Mouse (Mus musculus): ENCODE data around the gene Skil.

The Skil gene

DNA sequence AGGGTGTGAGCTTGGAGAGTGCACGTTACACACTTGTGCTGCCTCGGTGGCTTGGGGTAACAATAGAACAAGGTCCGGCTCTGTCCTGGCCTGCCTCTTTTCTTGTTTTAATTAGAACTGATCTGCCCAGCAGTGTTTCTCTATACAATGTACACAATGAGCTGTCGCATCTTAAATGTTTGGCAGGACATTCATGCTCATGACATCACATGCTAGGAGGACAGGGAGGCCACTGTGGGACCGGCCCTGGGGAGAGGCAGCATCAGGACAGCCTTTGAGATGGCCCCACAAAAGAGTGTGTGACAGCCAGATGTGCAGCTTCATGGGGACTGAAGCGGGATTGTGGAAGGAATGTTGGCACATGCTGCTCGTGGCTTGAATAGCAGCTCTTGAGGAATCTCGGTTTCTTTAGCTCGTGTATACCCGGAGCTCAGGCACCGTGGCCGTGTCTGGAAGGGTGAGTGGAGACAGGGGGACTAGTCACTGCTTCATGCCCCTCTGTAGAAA, 71.6 kb downstream of the Skil start:
- in situ Hi-C loops (cut with MboI, MseI), result no loop called here

Data from T-helper 2 cell (primary cell).